Mouse (Mus musculus): ENCODE results near the gene Zfp146.
"Not testable (repeated sequence)": the region's sequence is repeated elsewhere in the genome, so short reads cannot be mapped to it uniquely, and the experiment has no call there.

Zfp146 gene

GRCm38 (mm10) chr7:30129900-30130299, 39.6 kb downstream of the Zfp146 start:
- in situ Hi-C loops (cut with MseI, MboI), result no loop called here

- in situ Hi-C loops (cut with MseI, MboI), result no loop called here
Measured at GRCm38 (mm10) chr7:30122188-30122530, 47.4 kb downstream of the Zfp146 start.

GRCm38 (mm10) chr7:30121308-30122187, 48.0 kb downstream of the Zfp146 start, which contains the start of gene Zfp382:
Gene Zfp382 (plus strand): TSS chr7:30121942.
- in situ Hi-C loops (cut with MseI, MboI), result no loop called here

GRCm38 (mm10) chr7:30117935-30118334, 51.6 kb downstream of the Zfp146 start:
- in situ Hi-C loops (cut with MseI, MboI), result not testable (repeated sequence)

- in situ Hi-C loops (cut with MseI, MboI), result no loop called here
Measured at GRCm38 (mm10) chr7:30116076-30116475, 53.5 kb downstream of the Zfp146 start.

Data from mouse trophoblast stem cell (cell line).